Mouse (Mus musculus) embryonic facial prominence, embryonic 11.5 days (tissue): ENCODE measurements around the gene Gm21887. TPM values are rescaled to one million over a fixed set of nuclear protein-coding genes. Genes with fewer than 3 reads are reported as not detected.

Experiments
- polyA plus RNA-seq: library from polyadenylated mRNA; unstranded; fragments of >200 nt; fragmentation: Nextera tagmentation; extraction: Ambion mirVana; gene quantifications from 2 replicates; pipeline ENCODE4 v1.2.1, GENCODE M21; 2014

Gene Gm21887
- polyA plus RNA-seq, 1 experiment from 2014 or later = 162 TPM

Other genes starting within 250 kb of the Gm21887 start
- gene 4933400A11Rik, start 230.0 kb upstream of the Gm21887 start, polyA plus RNA-seq = 0.25 TPM in 1 of 2 replicates, not detected in the other